Mouse (Mus musculus) gastrocnemius, postnatal 10 days (tissue): ENCODE data around the gene Ror2. TPM values are rescaled to one million over a fixed set of nuclear protein-coding genes. Genes with fewer than 3 reads are reported as not detected.

Experiments
- DNase-seq: peaks from one replicate; pipeline ENCODE4 v3.0.0; 2021; ENCODE audit warnings: mixed read lengths
- total RNA-seq, 2 experiments: library from RNA; stranded (reverse); gene quantifications; 2 replicates each; pipeline ENCODE4 v1.2.3; 2021

Gene Ror2
- total RNA-seq, 2 experiments from 2014 or later = 3.3 to 4.6 TPM

- DNase-seq = no peak
These were observed 51.8 kb downstream of the Ror2 start for GRCm38 (mm10) chr13:53233826-53234786.

DNA sequence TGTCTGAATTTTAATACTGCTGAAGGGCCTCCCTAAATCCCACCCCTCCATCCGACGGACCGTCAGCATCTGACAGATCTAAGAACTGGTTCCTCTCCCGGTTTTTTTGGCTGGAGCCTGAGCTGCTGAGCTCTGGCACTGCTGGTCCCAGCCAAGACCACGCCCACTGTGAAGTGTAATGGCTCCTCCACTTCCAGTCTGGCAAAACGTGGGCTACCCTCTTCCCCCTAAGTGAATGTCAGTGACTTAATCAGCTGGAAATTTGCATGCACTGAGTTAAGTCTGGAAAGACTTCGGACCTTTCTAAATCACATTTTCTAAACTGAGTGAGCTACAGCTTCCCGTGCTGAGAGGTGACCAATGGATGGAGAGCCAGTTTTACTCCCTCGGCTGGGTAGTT, 52.5 kb downstream of the Ror2 start:
- DNase-seq = peak; percentile 44

DNA sequence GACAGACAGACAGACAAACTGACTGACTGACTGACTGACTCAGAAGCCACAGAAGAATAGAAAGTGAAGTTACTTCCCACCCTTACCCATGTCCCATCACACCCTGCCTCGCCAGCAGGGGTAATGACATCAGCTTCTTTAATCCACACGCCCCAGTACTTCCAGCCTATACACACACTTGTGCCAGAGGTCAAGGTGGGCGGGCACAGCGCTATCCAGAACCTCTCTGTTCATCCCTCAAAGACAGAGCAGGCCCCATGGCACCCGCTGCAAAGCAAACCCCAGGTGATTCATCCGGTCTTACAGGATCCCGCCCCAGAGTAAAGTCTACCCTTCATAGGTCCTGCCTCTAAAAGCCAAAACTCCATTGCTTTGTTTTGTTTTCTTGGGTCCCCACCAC, 53.5 kb downstream of the Ror2 start:
- no peak for DNase-seq

GRCm38 (mm10) chr13:53230446-53231161, 55.3 kb downstream of the Ror2 start:
- DNase-seq = peak; percentile 47

GRCm38 (mm10) chr13:53227019-53227418, 58.9 kb downstream of the Ror2 start:
- DNase-seq = no peak

- DNase-seq = no peak
These were observed 59.5 kb downstream of the Ror2 start for GRCm38 (mm10) chr13:53226461-53226860.

GRCm38 (mm10) chr13:53225925-53226324, 60.0 kb downstream of the Ror2 start:
- no peak for DNase-seq

DNA sequence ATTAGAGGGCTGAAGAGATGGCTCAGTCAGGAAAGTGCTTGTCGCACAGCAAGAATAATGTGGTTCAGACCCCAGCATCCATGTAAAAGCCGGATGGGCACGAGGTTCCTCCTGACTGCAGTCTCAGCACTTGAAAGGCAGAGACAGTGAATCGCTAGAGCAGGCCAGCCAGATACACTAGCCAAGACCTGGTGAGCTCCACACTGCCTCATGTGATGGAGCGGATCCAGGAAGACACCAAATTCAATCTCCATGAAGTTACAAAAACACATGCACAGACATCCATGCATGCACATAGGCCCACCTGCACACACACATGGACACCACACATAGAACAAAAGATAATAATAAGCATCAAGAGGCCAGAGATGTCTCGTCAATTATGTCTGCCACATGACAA, 64.7 kb downstream of the Ror2 start:
- DNase-seq = no peak

- no peak for DNase-seq
These were observed 66.0 kb downstream of the Ror2 start for GRCm38 (mm10) chr13:53219889-53220288.

- DNase-seq = no peak
These were observed 66.5 kb downstream of the Ror2 start for GRCm38 (mm10) chr13:53219391-53219790.

GRCm38 (mm10) chr13:53217396-53217975, 68.4 kb downstream of the Ror2 start:
- DNase-seq = no peak

GRCm38 (mm10) chr13:53211971-53212733, 73.8 kb downstream of the Ror2 start:
- no peak for DNase-seq

DNA sequence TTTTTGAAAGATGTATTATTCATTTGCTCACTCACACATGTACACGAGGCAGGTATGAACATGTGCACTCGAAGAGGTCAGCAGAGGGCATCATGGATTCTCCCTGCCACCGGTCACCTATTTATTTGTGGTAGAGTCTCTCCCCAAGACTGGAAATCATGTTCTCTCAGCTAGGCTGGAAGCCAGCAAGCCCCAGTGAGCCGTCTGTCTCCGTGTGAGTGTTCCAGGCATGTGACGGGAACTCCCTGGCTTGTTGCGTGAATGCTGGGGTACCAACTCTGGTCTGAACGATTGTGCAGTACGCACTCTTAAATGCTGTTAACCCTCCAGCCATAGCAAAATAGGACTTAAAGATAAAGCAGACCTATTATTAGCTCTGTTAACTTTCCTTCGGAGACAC, 77.4 kb downstream of the Ror2 start:
- no peak for DNase-seq

DNA sequence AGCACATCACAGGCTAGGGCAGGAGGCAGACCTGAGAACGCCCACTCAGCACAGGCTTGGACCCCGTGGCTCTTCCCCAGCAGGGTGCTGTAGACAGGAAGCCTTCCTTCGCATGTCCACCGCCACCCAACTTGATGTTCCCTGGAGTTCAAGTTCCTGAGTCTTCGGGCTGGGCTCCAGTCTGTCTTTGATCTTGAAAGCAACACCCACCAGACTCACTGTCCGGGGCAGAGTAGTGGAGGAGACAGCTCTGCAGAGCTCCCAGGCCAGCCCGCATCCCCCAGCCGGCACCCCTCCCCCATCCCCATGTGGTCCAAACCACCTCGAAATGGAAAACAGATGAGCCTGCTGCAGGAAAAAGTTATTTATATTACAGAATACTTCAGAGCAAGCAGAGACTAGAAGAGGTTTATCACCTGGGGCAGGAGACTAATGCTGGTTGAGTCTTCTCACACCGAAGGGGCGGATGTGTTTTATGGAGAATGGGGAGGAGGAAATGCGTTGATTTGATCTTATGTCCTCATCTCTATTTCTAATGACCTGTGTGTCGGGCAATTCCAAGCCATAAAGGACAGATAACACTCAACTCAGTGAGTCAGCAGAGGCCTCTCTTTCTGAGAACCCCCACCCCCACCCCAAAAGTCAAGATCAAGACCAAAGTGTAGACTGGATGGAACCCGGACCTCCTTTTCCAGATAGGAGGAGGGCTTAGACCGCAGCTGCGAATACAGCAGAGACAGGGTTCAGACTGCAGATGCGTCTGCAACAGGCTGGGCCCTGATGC, 80.6 kb downstream of the Ror2 start:
- DNase-seq = peak; percentile 58

DNA sequence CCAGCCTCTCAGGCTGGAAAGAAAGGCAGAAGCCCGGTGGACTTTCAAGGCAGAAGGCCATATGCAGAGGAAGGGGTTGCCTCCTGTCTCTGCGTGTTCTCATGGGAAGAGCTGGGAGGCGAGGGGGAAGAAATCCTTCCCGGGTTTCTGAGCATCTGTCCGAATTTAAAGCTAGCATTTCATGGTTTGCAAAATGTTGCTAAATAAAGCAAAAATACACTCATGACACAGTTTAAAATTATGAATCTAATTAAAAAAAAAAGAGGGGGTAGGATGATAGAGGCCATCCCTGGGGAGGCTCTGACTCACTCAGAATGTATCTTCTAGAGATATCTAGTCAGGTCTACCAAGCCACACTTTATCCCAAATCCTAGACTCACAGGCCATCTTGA, 83.5 kb downstream of the Ror2 start:
- DNase-seq = no peak

- peak; percentile 50 for DNase-seq
These were observed 84.1 kb downstream of the Ror2 start for GRCm38 (mm10) chr13:53201628-53202438.

DNA sequence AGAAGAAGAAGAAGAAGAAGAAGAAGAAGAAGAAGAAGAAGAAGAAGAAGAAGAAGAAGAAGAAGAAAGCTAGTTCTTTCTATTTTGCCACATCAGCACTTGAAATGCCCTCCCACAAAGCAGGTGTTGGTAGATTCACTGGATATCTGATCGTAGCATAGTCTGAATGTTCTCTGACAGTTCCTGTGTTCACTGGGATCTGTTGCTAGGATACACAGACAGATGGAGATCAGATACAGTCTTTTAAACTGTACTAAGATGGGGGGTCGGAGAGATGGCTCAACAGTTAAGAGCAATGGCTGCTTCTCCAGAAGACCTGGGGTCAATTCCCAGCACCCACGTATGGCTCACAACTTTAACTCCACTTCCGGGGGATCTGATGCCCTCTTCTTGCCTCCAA, 85.8 kb downstream of the Ror2 start:
- DNase-seq = no peak

DNA sequence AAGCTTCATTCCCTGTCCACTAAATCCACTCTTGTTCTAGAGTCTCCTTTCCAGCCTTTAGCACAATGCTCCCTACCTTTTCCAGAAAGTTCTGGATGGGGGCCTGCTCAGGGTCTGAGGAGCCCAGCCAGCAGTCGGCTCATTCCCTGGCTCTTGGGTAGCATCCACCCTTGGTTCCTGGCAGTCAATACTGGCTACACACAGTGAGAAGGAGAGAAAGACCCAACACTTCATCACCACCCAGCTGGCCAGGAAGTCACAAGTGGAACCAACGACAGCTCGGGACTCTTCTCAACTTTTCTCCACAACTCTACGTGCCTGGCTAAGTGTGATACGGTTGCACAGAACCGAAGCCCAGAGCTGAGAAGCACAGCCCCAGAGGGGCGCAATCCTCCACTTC, 86.7 kb downstream of the Ror2 start:
- no peak for DNase-seq

GRCm38 (mm10) chr13:53196690-53197089, 89.2 kb downstream of the Ror2 start:
- DNase-seq = no peak

DNA sequence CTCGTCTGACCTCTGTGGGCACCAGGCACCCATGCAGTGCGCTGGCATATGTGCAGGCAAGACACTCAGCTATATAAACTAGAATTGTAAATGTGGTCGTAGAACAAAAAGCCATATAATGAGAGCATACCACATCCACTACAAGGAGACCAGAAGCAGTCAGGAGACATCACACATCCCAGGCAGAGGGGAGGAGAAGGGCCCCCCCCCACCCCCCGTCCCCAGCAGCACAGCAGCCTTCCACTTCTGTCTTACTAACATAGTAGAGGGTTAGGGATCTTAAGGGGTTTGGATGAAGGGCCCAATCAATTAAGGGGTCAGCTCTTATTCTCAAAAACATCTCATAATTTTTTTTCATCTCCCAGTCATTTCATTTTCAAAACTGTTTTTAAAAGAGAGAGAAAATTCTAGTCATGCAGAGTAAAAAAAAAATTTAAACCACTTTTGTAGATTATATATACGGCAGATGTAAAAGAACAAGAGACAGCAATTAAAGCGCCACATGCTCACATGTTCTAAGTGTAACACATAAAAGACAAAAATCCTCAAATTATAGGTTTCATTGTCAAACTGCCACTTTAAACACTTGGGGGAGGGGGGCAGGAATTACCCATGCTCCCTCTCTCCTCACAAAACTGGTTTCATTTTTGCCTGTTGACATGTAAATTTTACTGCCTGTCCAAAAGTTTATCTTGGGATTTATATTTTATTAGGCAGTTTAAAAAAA, 89.8 kb downstream of the Ror2 start:
- no peak for DNase-seq
